Mouse (Mus musculus): ENCODE measurements around the gene Ptpru.

Ptpru gene

GRCm38 (mm10) chr4:131786800-131787199 is 51.3 kb downstream of the Ptpru start:
- no peak for DNase-seq (ENCODE audit: low spot score in 2 of 2)

GRCm38 (mm10) chr4:131784034-131784433 is 54.1 kb downstream of the Ptpru start:
- peak in 1 of 2 experiments; percentile 66 for DNase-seq (ENCODE audit: low spot score in 2 of 2)

DNA sequence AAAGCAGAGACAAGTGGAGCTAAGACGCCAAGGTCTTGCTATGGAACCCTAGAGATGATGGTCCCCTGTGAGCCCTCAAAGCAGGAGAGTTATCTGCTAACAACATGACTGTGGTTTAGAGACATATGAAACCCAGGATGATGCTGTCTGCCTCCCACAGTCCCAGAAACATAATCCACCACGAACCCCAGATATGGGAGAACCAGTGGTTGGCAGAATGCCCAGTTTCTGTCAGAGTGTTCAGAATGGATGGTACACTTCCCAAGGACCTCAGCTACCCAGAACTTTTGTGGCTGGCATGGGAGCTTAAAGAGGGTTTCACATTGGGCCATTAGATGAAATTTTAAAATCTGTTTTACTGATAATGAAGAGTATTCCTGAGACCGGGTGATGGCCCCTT is 57.1 kb downstream of the Ptpru start:
- peak; percentile 48 to 58 for DNase-seq (ENCODE audit: low spot score in 2 of 2)

GRCm38 (mm10) chr4:131778616-131779275 is 59.3 kb downstream of the Ptpru start:
- no peak for DNase-seq (ENCODE audit: low spot score in 2 of 2)

GRCm38 (mm10) chr4:131771384-131771783 is 66.7 kb downstream of the Ptpru start:
- peak; percentile 63 to 65 for DNase-seq (ENCODE audit: low spot score in 2 of 2)

DNA sequence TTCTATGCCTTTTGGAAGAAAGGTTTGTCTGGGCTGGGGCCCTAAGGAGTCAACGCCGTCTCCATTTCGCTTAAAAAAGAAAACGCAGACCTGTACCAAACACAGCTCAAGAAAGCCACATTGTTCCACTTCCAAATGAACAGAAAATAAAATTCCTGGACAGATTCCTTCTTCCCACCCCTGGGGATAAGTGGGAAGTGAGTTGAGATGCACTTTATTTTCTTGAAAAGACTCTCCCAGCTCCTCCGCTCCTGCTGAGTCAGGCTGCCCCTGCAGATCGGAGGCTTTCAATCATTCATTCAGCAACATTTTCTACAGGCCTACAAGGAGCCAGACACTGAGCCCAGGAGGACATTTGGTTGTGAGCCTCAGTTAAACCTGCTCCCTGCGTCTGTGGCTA is 74.2 kb downstream of the Ptpru start:
- no peak for DNase-seq (ENCODE audit: low spot score in 2 of 2)

- no peak for DNase-seq (ENCODE audit: low spot score in 2 of 2)
These were observed 74.6 kb downstream of the Ptpru start for GRCm38 (mm10) chr4:131763479-131763878.

- DNase-seq (ENCODE audit: low spot score in 2 of 2), result peak in 1 of 2 experiments; percentile 42
These were observed 75.8 kb downstream of the Ptpru start for GRCm38 (mm10) chr4:131762211-131762784.

GRCm38 (mm10) chr4:131752204-131752837 is 85.8 kb downstream of the Ptpru start:
- DNase-seq (ENCODE audit: low spot score in 2 of 2), result peak; percentile 36 to 48

DNA sequence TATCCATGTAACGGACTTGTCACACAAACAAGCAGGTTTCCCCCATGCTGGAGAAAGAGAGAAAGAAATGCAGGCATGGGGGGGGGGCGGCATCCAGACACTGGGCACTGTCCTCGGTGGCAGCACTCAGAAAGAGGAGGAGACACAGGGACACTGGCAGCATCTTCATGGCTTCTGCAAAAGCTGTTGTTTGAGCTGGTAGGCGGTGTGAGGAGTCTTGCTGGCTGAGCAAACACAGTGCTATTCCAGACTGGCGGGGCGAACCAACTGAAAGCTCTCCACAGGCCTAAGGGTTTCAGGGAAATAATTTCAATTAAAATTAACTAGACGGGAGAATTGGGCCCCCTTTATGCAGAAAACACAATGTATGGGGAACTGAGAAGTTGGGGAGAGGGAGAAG is 86.5 kb downstream of the Ptpru start:
- peak; percentile 60 to 65 for DNase-seq (ENCODE audit: low spot score in 2 of 2)

GRCm38 (mm10) chr4:131749802-131750201 is 88.3 kb downstream of the Ptpru start:
- DNase-seq (ENCODE audit: low spot score in 2 of 2), result no peak

DNA sequence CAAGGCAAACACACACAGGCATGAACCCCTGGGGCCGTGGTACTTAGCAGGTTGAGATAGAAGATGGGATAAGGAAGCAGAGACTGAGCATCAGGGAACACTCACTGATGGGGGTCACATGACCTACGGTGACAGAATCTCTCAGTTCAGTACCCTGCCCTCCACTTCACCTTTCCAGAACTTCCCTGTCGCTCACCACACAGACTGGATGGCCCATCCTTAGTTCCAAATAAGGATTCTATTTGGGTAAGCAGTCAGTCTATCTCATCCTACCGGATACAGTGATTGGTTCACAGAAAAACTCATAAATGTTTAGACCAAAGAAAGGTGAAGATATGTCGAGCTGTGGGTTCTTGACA is 93.4 kb downstream of the Ptpru start:
- DNase-seq (ENCODE audit: low spot score in 2 of 2), result no peak

GRCm38 (mm10) chr4:131743831-131744684 is 94.0 kb downstream of the Ptpru start:
- DNase-seq (ENCODE audit: low spot score in 2 of 2), result no peak

DNA sequence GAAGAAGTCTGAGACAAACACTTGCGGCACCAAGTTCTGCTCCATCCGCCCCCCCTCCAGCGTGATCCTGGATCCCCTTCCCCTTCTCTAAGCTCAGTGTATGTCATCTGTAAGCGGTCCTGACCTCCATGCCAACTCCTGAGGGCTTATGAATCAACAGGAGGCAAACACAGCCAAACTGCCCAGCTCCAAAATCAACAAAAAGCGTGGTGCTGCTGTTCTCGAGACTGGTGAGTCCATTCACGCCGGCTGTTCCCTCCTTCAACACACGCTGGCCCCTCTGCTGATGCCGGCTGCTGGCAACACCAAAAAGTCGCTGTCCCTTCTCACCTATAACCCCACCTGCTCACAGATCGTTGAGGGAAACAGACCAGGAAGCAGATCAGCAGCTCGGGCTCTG is 95.1 kb downstream of the Ptpru start:
- no peak for DNase-seq (ENCODE audit: low spot score in 2 of 2)

DNA sequence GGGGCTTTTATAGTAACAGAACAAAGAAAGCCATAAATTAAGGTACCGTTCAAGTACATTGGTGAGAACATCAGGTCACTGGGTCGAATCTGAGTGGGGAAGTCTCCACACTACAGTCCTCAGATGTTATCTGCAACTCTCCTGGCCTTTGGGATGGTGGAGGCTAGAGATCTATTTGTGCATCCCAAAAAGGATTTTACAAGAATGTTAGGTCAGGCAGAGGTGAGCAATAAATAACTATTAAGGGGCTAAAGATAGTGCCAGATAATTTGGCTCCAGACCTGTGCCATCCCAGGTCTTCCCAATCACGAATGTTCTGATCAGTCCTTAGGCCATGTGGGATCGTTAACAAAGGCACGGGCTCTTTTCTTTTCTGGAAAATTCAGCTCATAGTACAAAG is 97.5 kb downstream of the Ptpru start:
- DNase-seq (ENCODE audit: low spot score in 2 of 2), result no peak

DNA sequence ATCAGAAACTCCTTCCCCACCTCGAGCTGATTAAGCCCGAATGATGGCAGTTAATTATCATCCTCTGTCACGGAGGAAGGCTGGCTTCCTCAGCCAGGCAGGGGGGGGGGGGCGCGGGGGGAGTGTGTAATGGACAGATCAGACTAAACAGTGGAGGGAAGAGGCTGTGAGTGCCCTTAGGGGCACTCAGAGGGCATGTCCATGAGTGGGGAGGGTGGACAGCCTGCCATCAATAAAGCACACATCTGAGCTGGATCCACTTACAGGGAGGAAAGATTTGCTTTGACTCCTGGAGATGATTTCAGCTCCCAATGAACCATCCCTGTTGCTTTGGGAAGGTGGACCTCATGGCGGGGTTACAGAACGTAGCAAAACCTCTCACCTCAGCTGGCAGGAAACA is 109.5 kb downstream of the Ptpru start:
- DNase-seq (ENCODE audit: low spot score in 2 of 2), result no peak

DNA sequence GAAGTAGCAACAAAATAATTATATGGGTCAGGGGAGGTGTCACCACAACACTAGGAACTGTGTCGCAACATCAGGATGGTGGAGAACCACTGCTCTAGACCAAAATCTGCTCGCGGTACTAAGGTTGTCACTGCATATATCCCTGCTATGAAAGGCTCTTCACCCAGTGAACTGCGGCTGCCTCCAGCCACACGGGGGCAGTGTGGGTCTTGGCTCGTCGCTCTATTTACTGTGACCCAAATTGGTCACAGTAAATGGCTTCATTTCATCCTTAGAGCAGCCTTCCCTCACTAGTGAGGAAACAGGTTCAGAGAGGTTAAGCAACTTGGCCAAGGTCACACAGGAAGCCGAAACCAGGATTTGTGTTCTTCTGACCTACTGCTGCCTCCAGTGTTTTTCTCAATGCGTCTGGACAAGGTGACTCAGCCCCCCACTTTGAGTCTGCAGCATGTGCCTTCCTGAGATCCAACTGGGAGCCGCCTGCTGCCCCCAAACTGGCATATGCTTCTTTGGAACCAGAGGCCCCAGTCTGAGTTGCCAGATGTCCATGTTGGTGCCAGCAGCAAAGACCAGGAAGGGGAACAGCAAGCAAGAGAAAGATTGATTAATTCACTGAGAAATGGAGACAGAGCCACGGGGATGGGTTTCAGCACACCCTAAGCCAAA is 114.5 kb downstream of the Ptpru start:
- DNase-seq (ENCODE audit: low spot score in 2 of 2), result peak; percentile 62 to 71

DNA sequence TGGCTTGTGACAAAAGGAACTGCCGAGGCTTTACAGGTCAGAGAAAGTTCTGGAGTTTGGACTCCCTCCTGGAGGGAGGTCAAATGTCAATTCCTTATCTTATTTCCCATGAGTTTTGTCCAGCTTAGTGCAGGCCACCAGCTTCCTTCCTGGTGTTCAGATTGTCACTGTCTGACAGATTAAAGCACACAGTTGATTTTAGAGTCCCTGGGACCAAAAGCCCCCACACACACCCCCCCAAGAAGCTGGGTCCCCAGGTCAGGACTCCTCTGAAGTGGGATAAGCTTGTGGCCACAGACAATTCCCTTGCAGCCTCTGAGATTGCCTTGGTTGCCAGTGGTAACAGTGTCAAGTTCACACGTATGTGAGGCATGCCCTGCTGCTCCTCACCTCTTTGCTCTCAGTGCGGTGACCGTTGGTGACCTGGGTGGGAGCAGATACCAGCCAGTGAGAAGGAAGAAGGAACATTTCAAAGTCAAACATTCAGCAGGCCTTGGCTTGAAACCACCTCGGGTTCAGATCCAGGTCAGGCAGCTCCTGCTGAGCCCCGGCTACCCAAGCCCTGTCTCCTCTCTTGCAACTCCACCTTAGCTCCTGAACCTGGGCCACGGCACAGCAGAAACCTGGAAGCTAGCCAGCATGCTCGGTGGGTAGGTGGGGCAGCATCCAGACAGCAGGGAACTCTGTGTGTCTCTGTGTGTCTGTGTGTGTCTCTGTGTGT is 115.8 kb downstream of the Ptpru start:
- DNase-seq (ENCODE audit: low spot score in 2 of 2), result peak; percentile 36 to 38

DNA sequence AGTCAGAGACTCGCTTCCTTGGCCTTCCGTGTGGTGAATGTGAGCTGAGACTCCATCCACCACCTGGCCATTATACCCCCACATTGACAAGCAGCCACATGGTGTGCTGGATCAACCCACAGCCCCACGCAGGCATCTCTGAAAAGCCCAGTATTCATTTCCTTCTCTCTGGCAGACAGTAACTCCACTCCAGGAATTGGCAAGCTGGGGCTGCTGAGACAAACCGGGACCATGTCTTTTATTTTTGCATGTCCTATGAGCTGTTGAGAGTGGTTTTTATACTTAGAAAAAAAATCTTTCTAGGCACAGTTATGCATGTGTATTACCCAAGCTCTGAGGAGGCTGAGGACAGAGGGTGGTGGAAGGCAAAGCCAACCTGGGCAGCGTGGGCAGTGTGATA is 118.9 kb downstream of the Ptpru start:
- peak; percentile 70 to 81 for DNase-seq (ENCODE audit: low spot score in 2 of 2)
